Mouse (Mus musculus): ENCODE measurements around the gene Dennd6b.

The Dennd6b gene

DNA sequence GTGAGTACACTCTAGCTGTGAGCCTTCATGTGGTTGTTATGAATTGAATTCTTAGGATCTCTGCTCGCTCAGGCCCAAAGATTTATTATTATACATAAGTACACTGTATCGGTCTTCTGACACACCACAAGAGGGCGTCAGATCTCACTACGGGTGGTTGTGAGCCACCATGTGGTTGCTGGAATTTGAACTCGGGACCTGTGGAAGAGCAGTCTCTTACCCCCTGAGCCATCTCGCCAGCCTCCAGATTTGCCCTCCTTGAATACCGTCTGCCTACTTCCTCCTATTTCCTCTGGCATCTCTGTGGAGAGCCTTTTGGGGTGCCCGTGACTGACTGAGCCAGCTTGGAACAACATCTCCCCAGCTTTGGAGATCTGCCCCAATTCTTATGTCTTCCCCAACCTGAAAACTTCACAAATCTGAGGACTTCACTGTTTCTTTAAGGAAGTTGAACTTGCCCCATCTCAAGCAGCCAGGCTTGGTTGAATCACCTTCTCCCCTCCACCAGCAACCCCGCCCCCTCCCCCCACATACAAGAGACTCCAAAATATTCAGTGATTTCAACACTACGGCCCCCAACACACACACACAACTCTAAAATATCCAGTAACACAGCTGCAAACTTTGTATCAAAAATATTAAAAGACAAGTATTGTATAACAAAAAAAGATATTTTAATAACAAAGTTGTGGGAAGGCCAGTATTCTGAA lies 14.6 kb downstream of the Dennd6b start:
- peak; percentile 75 for DNase-seq (ENCODE audit: low read depth)

DNA sequence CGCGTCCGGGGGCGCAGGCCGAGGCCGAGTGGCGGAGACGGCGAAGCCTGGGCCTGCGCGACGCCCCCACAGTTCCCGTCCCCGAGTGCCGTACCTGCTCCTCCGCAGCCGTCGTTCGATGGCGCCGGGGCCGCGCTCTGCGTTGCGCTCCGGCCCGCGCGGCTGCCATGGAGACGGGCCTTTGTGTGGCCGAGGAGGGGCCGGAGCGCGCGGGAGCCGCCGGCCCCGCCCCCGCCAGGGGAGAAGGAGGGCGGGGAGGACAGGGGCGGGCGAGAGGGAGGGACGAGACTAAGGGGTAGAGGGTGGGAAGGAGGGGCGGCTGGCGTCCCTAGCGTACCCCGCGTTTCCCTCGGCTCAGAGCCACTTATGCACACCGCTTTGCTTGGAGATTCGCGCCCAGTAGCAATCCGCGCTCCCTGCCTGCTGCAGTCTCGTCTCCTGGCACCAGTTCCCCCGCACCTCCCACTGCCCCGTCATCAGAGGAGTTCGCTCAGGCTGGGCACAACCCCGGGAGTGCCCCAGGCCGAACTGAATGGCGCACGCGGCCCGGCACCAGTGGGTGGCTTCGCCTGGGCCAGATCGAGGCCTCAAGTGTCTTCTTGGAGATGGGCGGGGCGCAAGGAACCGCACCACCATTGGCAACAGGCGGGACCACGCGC lies 15.6 kb downstream of the Dennd6b start, which contains the start of gene Plxnb2:
TSS of gene Plxnb2 (minus strand) at position 218 of the 659 bp plus-strand sequence.
- DNase-seq (ENCODE audit: low read depth): no peak

DNA sequence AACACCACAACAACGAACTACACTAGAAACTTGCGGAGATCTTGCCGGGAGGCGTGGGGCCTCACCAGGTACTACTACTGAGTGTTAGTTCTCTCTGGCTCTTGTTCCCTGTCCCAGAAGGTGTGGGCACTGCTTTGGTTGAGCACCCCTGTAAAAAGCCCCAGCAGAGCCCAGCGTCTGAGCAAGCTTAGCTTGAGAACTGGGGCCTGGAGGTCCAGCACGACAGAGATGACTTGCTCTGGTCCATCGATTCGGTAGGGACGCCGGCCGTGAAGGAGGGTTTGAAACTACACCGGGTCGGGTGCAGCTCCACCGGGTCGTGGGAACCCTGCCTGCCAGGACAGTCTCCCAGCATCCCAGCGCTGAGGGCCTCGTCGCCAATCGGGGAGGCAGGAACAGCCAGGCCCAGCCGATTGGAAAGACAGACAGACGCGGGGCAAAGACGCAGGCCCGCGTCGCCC lies 16.2 kb downstream of the Dennd6b start:
- DNase-seq (ENCODE audit: low read depth): no peak

DNA sequence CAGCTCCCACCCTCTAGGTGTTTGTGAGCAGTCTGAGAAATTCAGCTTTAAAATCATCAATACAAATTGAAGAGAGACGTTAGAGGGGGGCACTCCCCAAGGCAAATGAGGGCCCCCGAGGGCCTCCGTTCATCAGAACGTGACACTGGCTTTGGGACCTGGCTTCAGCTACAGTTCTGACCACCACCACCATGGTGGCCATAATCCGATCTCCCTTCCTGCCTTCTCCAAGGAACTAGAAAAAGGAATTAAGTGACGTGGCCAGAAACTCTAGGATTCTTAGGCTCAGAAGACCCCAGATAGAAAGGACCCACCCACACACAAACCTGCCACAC lies 16.7 kb downstream of the Dennd6b start:
- DNase-seq (ENCODE audit: low read depth): no peak

DNA sequence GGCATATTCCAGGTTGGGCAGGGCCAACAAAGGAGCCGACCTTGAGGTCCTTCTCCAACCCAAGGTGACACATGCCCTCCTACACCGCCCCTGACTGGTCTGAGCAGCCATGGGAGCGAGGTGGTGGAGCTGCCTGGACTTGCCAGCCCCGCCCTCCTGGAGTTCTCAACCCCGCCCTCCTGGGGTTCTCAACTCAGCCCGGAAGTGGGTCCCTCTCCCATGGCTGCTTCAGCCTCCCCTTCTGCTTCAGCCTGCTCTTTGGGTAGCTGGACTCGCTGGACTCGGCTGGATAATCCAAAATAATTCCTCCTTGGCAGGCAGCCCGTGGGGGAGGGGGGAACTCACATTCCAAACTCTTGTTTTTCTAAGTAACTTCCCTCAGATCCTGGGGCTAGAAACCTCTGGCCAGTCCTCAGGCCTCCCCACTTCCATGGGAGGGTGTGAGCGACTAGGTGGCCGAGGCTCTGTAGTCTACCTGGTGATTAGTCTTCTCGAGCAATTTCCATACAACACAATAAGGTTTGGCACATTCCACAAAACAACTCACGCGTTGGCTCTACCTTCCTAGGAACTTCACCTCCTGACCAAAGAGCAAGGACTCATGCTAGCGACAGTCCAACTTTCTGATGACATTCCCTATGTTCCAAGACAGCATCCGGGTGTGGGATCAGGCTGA lies 17.2 kb downstream of the Dennd6b start:
- DNase-seq (ENCODE audit: low read depth): no peak

DNA sequence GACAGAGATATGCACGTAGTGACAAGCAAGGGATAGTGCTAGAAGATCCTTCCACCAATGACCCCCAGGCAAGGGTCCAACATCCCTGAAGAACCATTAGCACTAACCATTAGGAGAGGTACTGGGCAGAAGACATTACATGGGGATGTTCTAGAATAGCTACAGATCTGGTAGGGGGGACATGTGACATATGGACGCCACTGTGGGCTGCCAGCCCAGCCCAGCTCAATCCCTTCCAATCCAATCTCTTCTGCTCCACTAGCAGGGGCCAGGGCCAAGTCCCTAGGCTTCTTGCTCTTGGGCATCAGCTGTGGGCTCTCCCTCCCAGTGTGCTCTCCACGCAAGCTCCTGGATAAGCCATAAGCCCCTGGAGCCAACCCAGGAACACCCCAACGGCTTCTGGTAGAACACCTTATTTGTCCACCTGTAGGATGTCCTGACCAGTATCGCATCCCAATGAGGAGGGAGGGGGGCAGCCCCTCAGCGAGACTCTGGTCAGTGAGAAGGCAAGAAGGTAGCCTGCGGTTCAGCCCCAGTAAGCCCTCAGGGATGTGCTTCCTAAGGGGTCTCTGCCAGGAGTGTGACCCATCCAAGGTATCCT lies 17.9 kb downstream of the Dennd6b start:
- no peak for DNase-seq (ENCODE audit: low read depth)

DNA sequence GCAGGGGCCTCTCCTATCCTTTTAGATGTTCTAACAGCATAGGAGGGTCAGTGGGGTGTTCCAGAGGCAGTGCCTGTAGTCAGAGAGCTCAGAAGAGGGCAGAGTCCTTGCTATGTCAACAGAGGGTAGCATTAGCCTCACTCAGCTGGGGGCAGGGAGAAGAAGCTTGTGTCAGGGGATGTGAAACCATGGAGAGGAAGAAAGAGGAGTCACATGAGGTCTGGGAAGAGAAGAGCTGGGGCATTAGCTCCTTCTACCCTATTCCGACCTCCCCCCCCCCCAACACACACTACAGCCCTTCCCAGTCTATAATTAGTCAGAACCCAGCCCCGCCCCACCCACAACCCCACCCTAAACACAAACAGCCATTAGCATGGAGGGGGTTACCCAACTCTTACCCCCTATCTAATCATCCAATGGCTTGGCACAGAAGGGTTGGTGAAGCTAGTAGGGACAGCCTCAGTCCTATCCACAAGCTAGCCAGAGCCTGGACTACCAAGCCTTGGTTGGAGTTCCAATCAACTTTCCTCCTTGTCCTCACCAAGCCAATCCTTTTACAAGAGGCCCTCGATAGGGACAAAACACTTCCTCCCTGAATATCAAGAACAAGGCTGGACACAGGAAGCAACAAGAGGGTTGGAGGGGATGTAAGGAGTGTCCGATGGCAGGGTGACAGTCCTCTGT lies 18.6 kb downstream of the Dennd6b start:
- peak; percentile 19 for DNase-seq (ENCODE audit: low read depth)

DNA sequence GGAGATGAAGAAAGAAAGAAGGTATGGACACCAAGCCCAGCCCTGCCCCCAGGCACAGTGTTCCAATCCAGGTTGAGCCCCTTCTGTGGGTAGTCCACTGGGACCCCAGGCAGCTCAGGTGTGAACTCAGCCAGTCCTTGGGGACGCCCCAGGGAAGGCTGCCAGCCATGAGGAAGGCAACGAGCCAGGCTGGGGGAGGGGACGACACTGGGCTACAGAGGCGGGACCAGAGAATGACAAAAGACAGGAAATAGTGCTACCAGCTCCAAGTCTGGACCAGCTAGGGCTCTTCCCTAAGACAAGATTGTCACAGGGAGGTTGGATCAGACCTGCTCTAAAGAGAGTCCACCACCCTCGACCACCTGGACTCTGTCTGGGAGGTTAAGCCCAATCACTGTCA lies 19.2 kb downstream of the Dennd6b start:
- peak; percentile 59 for DNase-seq (ENCODE audit: low read depth)

DNA sequence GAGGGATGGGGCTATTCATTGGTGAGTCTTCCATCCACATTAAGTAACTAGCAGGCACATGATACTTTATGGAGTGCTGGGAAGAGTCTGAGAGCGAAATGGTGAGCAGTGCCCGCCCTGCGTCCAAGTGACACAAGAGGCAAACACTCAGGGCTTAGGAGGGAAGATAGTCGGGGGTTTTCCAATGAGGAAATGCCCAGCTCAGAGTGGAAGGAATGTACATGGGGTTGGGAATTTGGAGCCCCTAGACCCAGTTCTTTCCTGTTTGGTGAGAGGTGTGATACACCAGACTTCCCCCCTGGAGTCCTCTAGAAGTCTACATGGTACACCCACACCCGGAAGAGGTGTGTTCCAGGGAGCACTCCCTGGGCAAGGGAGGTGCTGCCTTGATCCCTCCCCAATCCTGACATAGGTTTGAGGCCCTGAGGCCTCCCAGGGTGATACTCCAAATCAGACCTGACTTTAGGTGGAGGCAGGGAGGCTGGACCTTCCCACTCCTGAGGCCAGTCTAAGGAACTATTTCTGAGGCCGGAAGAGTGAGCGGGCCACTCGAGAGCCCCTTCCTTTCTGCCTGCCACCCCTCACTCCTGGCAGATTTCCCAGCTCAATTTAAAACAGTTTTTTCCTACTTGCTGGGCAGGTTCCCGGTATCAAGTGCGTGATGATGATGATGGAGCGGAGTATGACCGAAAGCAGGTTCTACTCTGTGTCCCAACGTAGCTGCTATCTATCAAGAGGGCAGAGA lies 20.7 kb downstream of the Dennd6b start:
- DNase-seq (ENCODE audit: low read depth): no peak

DNA sequence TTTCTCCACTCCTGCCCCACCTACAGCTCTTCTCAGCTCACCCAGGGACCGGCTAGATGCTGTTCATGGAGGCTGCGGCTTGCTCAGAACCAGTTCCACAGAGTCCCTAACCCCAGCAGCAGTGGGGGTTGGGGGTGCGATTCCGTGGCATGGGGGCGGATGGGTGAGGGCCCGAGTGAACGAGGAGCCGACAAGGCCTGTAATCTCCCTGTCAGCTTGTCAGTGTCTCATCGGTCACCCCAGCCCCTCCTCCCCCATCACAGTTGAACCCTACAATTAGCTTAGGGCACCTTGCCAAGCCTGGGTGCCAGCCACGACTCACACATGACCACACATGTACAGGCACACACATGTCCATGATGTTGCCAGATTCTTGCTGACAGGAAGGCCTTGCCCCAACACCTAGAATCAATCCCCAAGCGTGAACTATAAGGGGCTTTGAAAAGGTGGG lies 21.4 kb downstream of the Dennd6b start:
- no peak for DNase-seq (ENCODE audit: low read depth)

DNA sequence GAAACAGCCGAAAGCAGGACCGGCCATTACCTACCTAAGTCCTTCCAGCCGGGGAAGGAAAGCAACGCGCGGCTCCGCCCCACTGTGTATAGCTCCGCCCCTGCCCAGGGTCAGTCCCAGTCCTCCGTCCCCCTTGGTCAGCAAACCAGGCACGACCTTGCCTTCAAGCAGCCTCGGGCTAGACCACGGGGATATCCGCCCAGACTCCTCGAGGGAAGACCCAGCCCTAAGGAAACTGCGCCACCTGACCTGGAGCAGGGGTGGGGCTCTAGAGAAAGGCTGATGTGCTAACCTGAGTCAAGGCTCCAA lies 22.4 kb downstream of the Dennd6b start:
- DNase-seq (ENCODE audit: low read depth): no peak

DNA sequence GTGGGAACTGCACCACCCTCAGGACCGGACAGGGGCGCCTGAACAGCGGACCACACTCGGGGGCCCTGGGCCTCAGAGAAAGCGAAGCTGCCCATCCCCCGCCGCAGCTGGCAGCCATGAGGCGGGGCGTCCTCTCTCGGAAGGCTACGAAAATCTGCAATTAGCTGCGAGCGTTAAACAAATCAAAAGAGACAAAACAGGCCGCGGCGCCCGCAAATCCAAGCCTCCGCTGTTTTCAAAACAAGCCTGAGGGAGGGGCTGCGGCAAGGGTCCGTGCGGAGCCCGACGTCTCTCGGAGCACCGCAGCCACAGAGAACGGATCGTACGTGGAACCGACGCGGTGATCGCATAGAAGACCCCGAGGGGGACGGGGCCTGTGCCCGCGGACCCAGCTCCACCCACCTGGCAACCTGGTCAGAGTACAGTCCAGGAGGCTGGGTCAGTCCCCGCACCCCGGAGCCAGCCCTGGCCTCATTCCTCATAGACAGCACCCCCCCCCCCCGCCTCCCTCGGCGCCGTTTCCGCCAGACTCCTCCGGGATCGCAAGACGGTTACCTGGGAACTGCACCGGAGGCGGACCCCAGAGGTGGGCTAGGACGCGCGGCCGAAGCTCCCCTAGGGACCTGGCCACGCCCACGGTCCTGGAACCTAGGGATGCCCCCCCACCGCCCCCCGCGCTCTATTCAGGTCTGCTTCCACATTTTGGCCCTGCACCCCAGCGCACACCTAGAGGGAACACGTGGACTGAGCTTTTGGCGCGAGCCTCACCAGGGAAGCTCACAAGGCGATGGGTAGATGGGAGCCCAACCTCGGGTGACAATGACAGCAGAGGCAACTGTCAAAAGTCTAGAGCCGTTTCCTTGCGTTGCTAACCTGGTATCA lies 23.0 kb downstream of the Dennd6b start:
- no peak for DNase-seq (ENCODE audit: low read depth)

DNA sequence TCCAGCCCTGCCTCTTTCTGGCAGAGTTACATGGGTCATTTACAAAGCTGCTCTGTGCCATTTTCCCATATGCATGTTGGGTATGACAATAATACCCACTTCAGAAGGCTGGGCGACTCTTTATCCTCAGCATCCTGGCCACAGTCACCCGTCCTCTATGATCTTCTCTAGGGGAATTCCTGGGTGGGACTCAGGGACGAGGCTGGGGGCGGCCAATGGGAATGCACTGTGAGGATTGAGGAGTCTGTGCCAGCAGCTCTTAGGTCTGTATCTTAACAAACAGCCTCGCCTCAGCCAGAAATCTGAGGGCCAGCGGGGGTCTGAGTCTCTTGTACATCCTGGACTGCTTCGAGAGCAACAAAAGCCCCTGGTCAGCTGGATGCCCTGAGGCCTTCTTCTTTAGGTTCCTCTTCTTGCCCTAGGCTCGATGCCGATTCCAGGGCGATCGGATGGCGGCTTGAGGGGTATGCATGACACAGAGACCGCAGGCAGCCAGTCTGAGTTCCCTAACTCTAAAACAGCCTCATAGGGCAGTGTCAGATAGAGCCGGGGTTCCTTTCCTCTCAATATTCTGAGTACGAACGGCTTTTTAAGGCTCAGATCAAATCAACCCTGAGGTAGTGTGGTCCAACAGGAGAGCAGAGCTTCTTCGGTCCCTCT lies 23.9 kb downstream of the Dennd6b start:
- DNase-seq (ENCODE audit: low read depth): no peak

DNA sequence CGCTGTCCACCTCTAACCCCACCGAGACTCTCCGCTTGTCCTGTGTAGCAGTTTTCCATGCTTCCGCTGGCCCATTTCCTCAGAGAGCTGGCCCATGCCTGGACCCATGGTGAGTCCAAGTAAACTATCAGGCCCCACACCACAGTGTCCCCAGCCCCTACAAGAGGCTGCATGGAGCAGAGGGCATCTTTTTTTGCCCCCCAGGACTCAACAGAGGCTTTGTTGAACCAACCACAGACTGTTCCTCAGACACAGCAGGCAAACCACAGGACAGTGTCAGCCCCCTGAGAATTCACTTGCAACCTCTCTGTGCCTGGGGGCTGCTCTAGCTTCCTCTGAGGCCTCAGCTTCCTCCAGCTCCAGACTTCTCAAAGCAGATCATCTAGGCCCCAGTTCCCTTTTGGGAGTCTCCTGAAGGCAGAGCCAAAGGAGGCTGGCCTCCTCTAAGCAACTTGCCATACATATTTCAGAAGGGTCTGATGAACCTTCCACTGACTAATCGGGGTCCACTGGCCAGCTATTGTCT lies 24.7 kb downstream of the Dennd6b start:
- DNase-seq (ENCODE audit: low read depth): no peak

DNA sequence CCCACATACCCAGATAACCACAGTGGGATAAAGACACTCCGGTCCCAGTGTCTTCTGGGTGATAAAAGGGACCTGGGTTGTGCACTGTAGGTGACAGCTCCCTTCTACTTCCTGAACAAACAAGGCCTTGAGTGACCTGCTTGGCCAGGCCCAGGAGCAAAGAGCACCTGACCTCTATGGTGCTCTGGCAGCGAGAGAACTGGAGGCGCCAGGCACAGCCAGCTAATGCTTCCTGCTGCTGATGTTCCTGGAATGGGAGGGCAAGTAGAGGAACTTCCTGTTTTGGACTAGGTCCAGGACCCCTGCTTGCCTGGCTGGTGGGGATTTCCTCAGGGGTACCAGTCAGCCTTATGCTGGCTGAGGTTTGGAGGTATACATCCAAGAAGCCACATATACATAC lies 26.2 kb downstream of the Dennd6b start:
- DNase-seq (ENCODE audit: low read depth): no peak

DNA sequence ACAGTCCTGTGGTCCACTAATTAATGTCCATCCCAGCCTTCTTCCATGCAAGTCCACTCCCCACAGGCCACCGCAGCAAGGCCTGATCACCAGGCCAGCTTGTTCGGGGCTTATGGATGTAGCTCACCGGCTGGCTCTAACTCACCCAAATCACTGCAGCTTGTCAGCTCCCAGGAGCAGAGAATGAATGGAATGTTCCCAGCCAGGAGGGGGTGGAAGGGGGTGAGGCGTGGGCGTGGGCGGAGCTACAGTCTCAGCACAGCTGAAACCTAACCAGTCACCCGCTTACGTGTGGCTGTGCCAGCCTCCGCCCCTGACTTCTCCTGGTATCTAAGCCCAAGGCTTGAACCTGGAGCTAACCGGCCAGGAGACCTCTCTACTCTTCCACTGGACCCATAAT lies 26.9 kb downstream of the Dennd6b start:
- no peak for DNase-seq (ENCODE audit: low read depth)

DNA sequence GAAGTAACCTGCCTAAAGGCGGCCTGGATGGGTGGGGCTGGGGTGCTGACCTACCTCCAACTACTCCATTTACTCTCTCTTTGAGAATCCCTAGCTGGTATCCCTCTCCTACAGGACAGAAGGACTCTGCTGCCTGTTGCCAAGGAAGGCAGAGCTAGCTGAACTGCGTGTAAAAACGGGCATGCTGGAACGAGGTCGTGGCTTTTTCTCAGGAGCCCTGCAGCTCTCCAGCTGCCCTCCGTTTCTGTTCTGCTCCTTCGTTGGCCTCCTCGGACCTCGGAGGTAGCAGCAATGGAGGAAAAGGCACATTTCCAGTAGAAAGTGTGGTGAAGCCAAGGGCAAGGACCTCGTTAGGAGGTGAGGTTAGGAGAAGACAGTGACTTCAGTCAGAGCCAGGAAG lies 27.4 kb downstream of the Dennd6b start:
- DNase-seq (ENCODE audit: low read depth): no peak

DNA sequence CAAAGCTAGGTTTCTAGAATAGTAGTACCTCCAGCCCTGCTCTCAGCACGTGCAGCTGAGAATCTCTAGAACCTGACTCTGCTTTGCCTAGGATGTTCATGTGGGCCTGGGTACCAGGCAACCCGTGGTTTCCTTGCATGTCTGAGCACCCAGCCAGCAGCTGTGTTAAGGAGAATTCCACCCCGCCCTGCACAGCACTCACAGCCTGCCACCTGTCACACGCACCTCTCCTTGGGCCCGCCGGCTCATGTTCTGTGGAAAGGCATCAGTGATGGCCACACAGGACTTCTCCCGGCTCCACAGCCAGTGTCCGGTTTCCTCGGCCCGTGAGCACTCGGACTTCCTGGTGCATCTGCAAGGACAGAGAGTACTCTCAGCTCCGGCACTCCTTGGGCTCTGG lies 30.8 kb downstream of the Dennd6b start:
- no peak for DNase-seq (ENCODE audit: low read depth)

DNA sequence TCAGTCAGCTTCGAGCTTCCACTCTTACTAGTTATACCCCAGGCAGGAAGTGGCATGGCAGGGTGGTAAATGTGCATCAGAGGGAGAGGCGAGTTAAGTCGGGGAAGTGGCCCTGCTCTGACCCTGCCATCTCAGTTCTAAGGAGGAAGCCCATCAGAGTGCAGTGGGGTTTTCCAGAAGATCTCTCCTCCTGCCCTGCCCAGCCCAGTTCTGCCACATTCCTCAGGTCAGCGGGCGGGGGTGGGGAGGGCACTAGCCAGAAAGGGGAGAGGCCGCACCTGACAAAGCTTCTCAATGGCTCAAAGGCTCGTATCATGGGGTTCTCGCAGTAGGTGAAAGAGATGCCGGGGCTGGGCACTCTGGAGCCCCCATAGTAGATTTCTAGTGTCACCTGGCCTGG lies 34.9 kb downstream of the Dennd6b start:
- no peak for DNase-seq (ENCODE audit: low read depth)

DNA sequence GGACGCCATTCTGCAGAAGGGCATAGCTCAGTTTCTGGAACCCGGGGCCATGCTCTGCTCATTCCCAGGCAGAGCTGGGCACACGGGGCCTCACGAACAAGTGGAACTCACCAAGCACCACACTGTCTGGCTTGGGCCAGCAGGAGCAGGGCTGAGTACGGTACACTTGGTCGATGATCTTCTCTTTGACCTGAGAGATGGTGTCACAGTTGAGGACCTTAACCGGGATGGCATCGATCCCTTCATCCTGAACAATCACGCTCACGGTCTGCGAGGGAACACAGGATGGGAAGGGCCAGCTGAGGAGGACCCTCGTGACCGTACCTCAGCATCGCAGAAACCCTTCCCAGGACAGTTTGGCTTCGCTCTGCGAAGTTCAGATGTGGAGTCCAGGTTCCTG lies 37.8 kb downstream of the Dennd6b start:
- DNase-seq (ENCODE audit: low read depth): no peak
